Mouse (Mus musculus): ENCODE results near the gene Lrrc4c.

GRCm38 (mm10) chr2:96850839-96851396 lies 532.9 kb downstream of the Lrrc4c start:
- TF ChIP-seq POLR2A (IDR thresholded peaks at IDR 0.05; ENCODE audit: borderline replicate concordance, extremely low read depth, low read depth, low read length) (no peak), CTCF (IDR thresholded peaks at IDR 0.05; ENCODE audit: insufficient read depth, low read length) (no peak)
